Mouse (Mus musculus) midbrain, embryonic 11.5 days (tissue): ENCODE measurements around the gene Pebp1. TPM values are rescaled to one million over a fixed set of nuclear protein-coding genes. Genes with fewer than 3 reads are reported as not detected.
A peak's percentile ranks its signal among the peaks of the same experiment; 100 is the strongest.

ENCODE experiments used
- ATAC-seq: fragments of 200-750 bp; cut with Nextera tagmentation; 2 replicates; pipeline ENCODE4 v1.8.0; 2017; ENCODE audit warnings: moderate TSS enrichment, moderate library complexity; ENCODE audit not compliant: low FRiP score
- DNase-seq: peaks from one replicate; pipeline ENCODE4 v3.0.0; 2015; ENCODE audit warnings: low spot score; ENCODE audit errors: missing footprints
- H3K27ac ChIP-seq: fragments of 300-500 bp; sonication (generic); 2 replicates; pipeline ENCODE4 v1.5.1; 2014; ENCODE audit warnings: low read depth, low read length
- H3K27me3 ChIP-seq: fragments of 300-500 bp; sonication (generic); 2 replicates; pipeline ENCODE4 v1.6.1; 2014; ENCODE audit warnings: mild to moderate bottlenecking, low read length, moderate library complexity, mixed read lengths; ENCODE audit not compliant: control insufficient read depth, insufficient read depth
- H3K36me3 ChIP-seq: fragments of 300-500 bp; sonication (generic); 2 replicates; pipeline ENCODE4 v1.6.1; 2014; ENCODE audit warnings: mild to moderate bottlenecking, low read length, moderate library complexity, mixed read lengths; ENCODE audit not compliant: control insufficient read depth, insufficient read depth
- H3K4me1 ChIP-seq: fragments of 300-500 bp; sonication (generic); 2 replicates; pipeline ENCODE4 v1.6.1; 2014; ENCODE audit warnings: low read length; ENCODE audit not compliant: control insufficient read depth, insufficient read depth
- H3K4me2 ChIP-seq: fragments of 300-500 bp; sonication (generic); 2 replicates; pipeline ENCODE4 v1.6.1; 2014; ENCODE audit warnings: mild to moderate bottlenecking, moderate library complexity
- H3K4me3 ChIP-seq: fragments of 300-500 bp; sonication (generic); 2 replicates; pipeline ENCODE4 v1.5.1; 2014; ENCODE audit warnings: low read depth, low read length
- H3K9ac ChIP-seq: fragments of 300-500 bp; sonication (generic); 2 replicates; pipeline ENCODE4 v1.6.1; 2014; ENCODE audit warnings: low read length
- H3K9me3 ChIP-seq: fragments of 300-500 bp; sonication (generic); 2 replicates; pipeline ENCODE4 v1.6.1; 2016; ENCODE audit warnings: low read length; ENCODE audit not compliant: control insufficient read depth
- WGBS: fragments of 180-500 bp; shearing (Covaris S2); extraction: QIAGEN DNeasy Blood & Tissue Kit; methylation state at CpG from one replicate; pipeline ENCODE4 v1.1.7; 2014; 5-methylcytosine and 5-hydroxymethylcytosine counted together
- polyA plus RNA-seq: library from polyadenylated mRNA; unstranded; fragments of >200 nt; fragmentation: Nextera tagmentation; extraction: Ambion mirVana; gene quantifications from 2 replicates; pipeline ENCODE4 v1.2.1, GENCODE M21; 2014

Pebp1 gene
- polyA plus RNA-seq, 1 experiment from 2014 or later, result 966 TPM

DNA sequence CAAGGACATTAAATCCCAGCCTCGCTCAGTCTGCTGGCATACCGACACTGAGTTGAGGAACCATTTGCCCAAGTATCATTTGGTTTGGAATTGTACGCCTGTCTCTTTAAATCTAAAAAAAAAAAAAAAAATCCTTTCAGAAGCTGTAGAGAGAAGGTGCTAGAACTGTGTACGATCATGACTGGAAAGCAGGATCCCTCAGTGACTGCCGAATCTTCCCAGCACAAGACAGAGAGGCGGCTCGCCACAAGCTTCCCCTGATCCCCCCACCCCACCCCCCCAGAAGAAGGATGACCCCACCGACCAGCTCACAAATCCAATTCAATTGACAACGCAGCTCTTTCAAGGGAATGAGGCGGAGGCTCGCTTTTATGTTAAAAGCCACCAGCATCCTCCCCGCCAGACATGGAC, 47.1 kb downstream of the Pebp1 start:
- 2% methylated on average over 12 of the region's 12 CpGs for WGBS
- Histone ChIP-seq H3K4me1 (peaks cover 8% of the 10 kb centered on the region; the same call in 1 of the 2 replicates), H3K9ac (peak overlapping the region; percentile 69), H3K27me3 (no peaks in the 10 kb centered on the region), H3K9me3 (no peaks in the 10 kb centered on the region), H3K36me3 (no peaks in the 10 kb centered on the region), H3K4me2 (peak overlapping the region; percentile 67), H3K4me3 (peak overlapping the region; percentile 40), H3K27ac (peak overlapping the region; percentile 74)
- ATAC-seq (peak; percentile 54; the same call in 1 of the 2 replicates), DNase-seq (peak; percentile 94)

- Histone ChIP-seq H3K9me3 (no peaks in the 10 kb centered on the region), H3K36me3 (no peaks in the 10 kb centered on the region), H3K4me3 (no peak overlapping the region), H3K9ac (no peak overlapping the region), H3K27me3 (no peaks in the 10 kb centered on the region), H3K4me1 (peaks cover 8% of the 10 kb centered on the region; the same call in 1 of the 2 replicates), H3K27ac (no peak overlapping the region), H3K4me2 (no peak overlapping the region)
- WGBS, result 93% methylated on average over 4 of the region's 4 CpGs
- ATAC-seq, result no peak
- no peak for DNase-seq
Measured at GRCm38 (mm10) chr5:117239106-117239505, 48.3 kb downstream of the Pebp1 start.

DNA sequence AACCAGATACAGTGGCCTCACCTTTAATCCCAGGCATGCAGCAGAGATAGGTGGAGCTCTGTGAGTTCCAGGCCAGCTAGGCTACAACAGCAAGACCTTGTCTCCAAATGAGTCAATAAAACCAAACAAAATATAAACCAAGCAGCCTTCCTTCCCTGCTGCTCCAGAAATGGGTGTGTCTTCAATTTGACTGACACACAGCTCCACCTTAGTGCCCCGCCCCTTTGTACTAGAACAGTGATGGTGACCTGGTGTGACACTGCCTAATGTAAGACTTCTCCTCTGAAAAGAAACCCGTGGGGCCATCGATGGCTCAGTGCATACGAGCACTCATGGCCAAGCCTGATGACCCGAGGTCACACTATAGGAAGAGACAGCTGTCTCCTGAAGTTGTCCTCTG, 50.9 kb downstream of the Pebp1 start:
- WGBS, result 64% methylated on average over 5 of the region's 5 CpGs
- no peak overlapping the region for H3K9ac ChIP-seq
- H3K4me2 ChIP-seq, result no peak overlapping the region
- no peak for ATAC-seq
- H3K27me3 ChIP-seq, result no peaks in the 10 kb centered on the region
- DNase-seq, result peak; percentile 10
- no peaks in the 10 kb centered on the region for H3K36me3 ChIP-seq
- H3K27ac ChIP-seq, result no peak overlapping the region
- peaks cover 5% of the 10 kb centered on the region; the same call in 1 of the 2 replicates for H3K4me1 ChIP-seq
- no peak overlapping the region for H3K4me3 ChIP-seq
- H3K9me3 ChIP-seq, result no peaks in the 10 kb centered on the region

Other genes with a start within 250 kb of the Pebp1 start
- 49.0 and 50.3 TPM in 2 replicates for gene Suds3, start 171.5 kb downstream of the Pebp1 start, polyA plus RNA-seq
- 19.3 and 19.7 TPM in 2 replicates for gene Taok3, start 167.5 kb downstream of the Pebp1 start, polyA plus RNA-seq
- gene Vsig10, start 31.5 kb upstream of the Pebp1 start, polyA plus RNA-seq, result 1.7 and 2.2 TPM in 2 replicates
- gene Wsb2, start 69.7 kb upstream of the Pebp1 start, polyA plus RNA-seq, result 72.7 and 84.2 TPM in 2 replicates
- 97.7 and 102 TPM in 2 replicates for gene Rfc5, start 101.4 kb upstream of the Pebp1 start, polyA plus RNA-seq
- 0.90 and 1.3 TPM in 2 replicates for gene Ksr2, start 126.4 kb upstream of the Pebp1 start, polyA plus RNA-seq